Mouse (Mus musculus) kidney, embryonic 15.5 days (tissue): ENCODE results near the gene Erh. TPM values are rescaled to one million over a fixed set of nuclear protein-coding genes. Genes with fewer than 3 reads are reported as not detected.

ENCODE experiments used
- ATAC-seq: fragments of 200-750 bp; cut with Nextera tagmentation; replicated peaks from 2 replicates; pipeline ENCODE4 v1.8.0; 2017; ENCODE audit warnings: moderate TSS enrichment; ENCODE audit not compliant: low FRiP score
- H3K27ac ChIP-seq: fragments of 300-500 bp; sonication (generic); 2 replicates; pipeline ENCODE4 v1.5.1; 2015; ENCODE audit warnings: mild to moderate bottlenecking, inconsistent platforms
- H3K27me3 ChIP-seq: fragments of 300-500 bp; sonication (generic); 2 replicates; pipeline ENCODE4 v1.6.1; 2015; ENCODE audit warnings: inconsistent platforms
- H3K36me3 ChIP-seq: fragments of 300-500 bp; sonication (generic); 2 replicates; pipeline ENCODE4 v1.6.1; 2015; ENCODE audit warnings: inconsistent platforms
- H3K4me1 ChIP-seq: fragments of 300-500 bp; sonication (generic); 2 replicates; pipeline ENCODE4 v1.6.1; 2015; ENCODE audit warnings: inconsistent platforms
- H3K4me2 ChIP-seq: fragments of 300-500 bp; sonication (generic); 2 replicates; pipeline ENCODE4 v1.6.1; 2015; ENCODE audit warnings: moderate library complexity, mild to moderate bottlenecking, inconsistent platforms
- H3K4me3 ChIP-seq: fragments of 300-500 bp; sonication (generic); replicated peaks from 2 replicates; pipeline ENCODE4 v1.5.1; 2015; ENCODE audit warnings: mild to moderate bottlenecking, inconsistent platforms
- H3K9ac ChIP-seq: fragments of 300-500 bp; sonication (generic); 2 replicates; pipeline ENCODE4 v1.6.1; 2015; ENCODE audit warnings: mild to moderate bottlenecking, inconsistent platforms
- H3K9me3 ChIP-seq: fragments of 300-500 bp; sonication (generic); replicated peaks from 2 replicates; pipeline ENCODE4 v1.6.1; 2016; ENCODE audit warnings: inconsistent platforms
- WGBS: fragments of 180-500 bp; shearing (Covaris S2); methylation state at CpG from one replicate; pipeline ENCODE4 v1.1.7; 2015; ENCODE audit warnings: mixed read lengths; 5-methylcytosine and 5-hydroxymethylcytosine counted together
- polyA plus RNA-seq: library from polyadenylated mRNA; unstranded; fragments of >200 nt; fragmentation: Nextera tagmentation; extraction: Ambion mirVana; gene quantifications from 2 replicates; pipeline ENCODE4 v1.2.1, GENCODE M21; 2015

Erh gene
- 312 and 331 TPM in 2 replicates for polyA plus RNA-seq

DNA sequence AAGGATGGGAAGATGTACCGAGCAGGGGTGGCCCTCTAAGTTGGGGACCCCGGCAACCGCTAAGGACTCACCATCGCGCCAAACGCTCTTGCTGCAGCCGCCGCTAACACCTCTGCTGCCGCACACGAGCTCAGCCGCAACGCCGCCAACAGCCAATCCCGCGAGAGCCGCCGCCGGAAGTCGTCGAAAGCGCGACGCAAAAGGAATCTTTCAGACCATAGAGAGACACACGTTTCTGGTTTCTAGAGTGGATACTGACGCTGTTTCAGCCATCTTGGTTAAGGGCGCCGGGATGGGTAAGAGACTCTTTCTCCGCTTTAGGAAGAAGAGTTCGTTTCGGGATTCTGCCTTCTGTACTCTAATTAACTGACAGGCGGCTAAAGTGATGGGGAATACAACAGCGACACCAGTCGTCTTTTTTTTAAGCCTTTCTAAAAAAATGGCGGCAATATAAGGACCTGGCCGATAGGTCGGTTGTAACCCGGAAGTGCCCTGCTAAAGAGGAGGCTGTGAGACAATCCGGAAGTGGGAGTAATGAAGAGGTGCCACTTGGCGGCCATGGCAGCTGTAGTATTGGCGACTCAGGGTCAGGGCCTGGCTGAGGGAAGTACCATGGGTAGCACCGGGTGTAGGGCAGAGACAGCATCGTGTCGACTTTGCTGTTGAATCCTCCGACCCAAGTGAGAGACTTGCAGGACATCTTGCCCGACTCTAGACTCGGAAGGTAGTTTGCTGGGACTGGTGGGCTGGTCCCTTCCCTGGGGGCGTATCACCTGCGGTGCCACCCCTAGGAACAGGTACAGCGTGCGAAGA, at the start of gene Erh, which contains the start of gene Slc39a9:
Erh (minus strand) TSS at position 649 of the 813 bp plus-strand sequence.
Slc39a9 (plus strand) TSS at position 191 of the 813 bp plus-strand sequence.
- under 1% methylated on average over 50 of the region's 50 CpGs for WGBS
- Histone ChIP-seq H3K9me3 (no peaks in the 10 kb centered on the region), H3K4me1 (peaks cover 29% of the 10 kb centered on the region), H3K36me3 (peaks cover 45% of the 10 kb centered on the region), H3K4me2 (peak within 1 kb of the TSS; percentile 81), H3K27me3 (no peaks in the 10 kb centered on the region), H3K27ac (peak within 1 kb of the TSS; percentile 93), H3K9ac (peak within 1 kb of the TSS; percentile 94), H3K4me3 (peak within 1 kb of the TSS; percentile 79)
- ATAC-seq = peak; percentile 97

DNA sequence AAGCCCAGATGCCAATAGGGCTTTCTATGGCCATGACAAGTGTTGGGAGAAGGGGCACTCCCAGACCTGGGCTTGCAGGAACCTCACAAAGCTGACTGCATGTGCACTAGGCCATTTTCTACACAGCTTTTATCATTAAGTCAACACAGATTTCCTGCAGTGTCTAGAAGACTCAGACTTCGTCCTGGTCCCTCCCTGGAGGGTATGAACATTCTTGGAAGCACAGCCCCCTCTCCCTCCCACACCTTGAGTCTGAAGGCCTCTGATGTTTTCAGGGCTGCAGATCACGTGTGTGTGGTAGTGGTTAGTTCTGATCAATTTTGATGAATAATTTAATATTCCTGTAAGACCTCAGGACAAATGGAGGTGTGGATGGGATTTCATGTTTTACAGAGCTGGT, 49.6 kb upstream of the Erh start:
- Histone ChIP-seq H3K9ac (no peak overlapping the region), H3K27me3 (peaks cover 51% of the 10 kb centered on the region), H3K4me1 (peaks cover 24% of the 10 kb centered on the region), H3K36me3 (no peaks in the 10 kb centered on the region), H3K4me3 (no peak overlapping the region), H3K27ac (no peak overlapping the region), H3K9me3 (no peaks in the 10 kb centered on the region), H3K4me2 (no peak overlapping the region)
- ATAC-seq = no peak
- 44% methylated on average over 2 of the region's 2 CpGs for WGBS

DNA sequence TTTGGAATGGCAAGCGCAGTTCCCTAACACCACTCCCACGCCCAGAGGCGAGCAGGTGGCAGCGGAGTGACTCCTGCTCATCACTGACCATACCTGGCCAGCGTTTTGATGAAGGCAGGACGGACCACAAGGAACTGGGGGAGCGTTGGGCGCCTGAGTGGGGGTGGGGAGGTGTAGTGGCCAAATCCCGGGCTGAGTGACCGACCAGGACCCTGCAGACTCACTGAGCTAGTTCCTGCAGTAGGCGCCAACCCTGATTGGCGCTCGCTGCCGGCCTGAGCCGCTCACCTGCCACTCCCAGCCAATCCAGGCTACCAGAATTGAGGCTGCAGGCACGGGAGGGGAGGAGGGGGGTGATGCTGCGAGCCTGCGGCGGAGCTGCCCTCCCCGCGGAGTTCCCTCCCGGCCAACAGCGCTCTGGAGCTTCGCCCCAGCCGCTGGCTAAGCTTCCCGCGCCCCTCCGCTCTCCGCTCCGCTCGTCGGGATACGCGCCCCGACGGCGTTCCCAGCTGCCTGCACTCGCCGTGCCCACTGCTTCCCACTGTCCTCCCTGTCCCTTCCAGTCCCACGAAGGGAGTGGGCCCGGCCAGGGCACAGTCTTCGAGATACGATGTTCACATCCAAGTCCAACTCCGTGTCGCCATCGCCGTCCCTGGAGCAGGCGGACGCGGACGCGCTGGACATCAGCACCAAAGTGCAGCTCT, 48.3 kb upstream of the Erh start, which contains the start of gene Plekhd1:
Plekhd1 (plus strand) TSS at position 323 of the 704 bp plus-strand sequence.
- peak; percentile 82 for ATAC-seq

DNA sequence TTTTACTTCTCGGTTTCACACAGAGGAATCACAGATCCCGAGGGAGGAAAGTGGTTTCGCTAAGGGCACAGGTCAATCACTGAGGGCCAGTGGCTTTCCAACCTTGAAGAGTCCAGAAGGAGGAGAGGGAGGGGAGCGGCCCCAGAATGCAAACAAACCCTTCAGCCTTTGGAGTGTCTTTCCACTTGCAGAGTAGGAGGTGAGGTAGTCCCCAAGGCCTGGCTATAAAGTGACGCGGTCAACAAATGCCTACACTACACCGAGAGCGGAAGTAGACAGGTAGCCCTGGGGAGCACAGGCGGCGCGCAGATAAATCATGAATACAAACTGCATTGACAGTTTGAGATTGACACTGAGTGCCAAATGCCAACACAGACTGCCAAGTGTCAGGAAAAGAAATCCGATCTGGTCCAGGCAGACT, 47.5 kb upstream of the Erh start:
- Histone ChIP-seq H3K27me3 (peaks cover 51% of the 10 kb centered on the region), H3K27ac (no peak overlapping the region), H3K4me3 (peak overlapping the region; percentile 40), H3K36me3 (no peaks in the 10 kb centered on the region), H3K9me3 (no peaks in the 10 kb centered on the region), H3K4me2 (peak overlapping the region; percentile 75), H3K9ac (no peak overlapping the region), H3K4me1 (peaks cover 24% of the 10 kb centered on the region)
- WGBS = 5% methylated on average over 12 of the region's 12 CpGs
- ATAC-seq = 0 out of 2 replicates have a peak, but pooled peaks have one; percentile 38

More for the DNA sequence above, 48.3 kb upstream of the Erh start, which contains the start of gene Plekhd1:
- H3K9ac ChIP-seq = peak within 1 kb of the TSS; percentile 5; the same call in 1 of the 2 replicates
- H3K4me3 ChIP-seq = peak within 1 kb of the TSS; percentile 40
- no peaks in the 10 kb centered on the region for H3K36me3 ChIP-seq
- H3K4me1 ChIP-seq = peaks cover 24% of the 10 kb centered on the region
- H3K27me3 ChIP-seq = peaks cover 51% of the 10 kb centered on the region
- peak within 1 kb of the TSS; percentile 75 for H3K4me2 ChIP-seq
- H3K27ac ChIP-seq = no peak within 1 kb of the TSS
- H3K9me3 ChIP-seq = no peaks in the 10 kb centered on the region
- under 1% methylated on average over 47 of the region's 52 CpGs for WGBS

DNA sequence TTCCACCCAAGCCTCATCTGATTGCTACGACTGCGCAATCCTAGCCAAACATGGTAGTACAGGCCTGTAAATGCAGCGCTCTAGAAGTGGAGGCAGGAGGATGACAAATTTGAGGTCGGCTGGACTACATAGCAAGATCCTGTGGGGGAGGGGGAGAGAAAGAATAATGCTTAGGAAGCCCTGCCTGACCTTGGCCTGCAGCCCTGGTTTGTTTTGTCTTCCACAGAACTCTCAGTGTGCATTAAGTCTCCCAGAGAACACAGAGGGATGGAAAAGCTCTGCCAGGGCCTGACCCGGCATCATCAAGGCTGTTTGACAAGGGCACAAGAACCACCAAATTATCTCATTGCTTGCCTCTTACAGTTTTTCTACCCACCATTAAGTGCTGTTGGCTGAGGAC, 45.6 kb upstream of the Erh start:
- Histone ChIP-seq H3K9ac (no peak overlapping the region), H3K27me3 (peaks cover 44% of the 10 kb centered on the region), H3K4me3 (no peak overlapping the region), H3K9me3 (no peaks in the 10 kb centered on the region), H3K4me2 (no peak overlapping the region), H3K27ac (no peak overlapping the region), H3K36me3 (no peaks in the 10 kb centered on the region), H3K4me1 (peaks cover 24% of the 10 kb centered on the region)
- ATAC-seq = no peak
- WGBS = 44% methylated on average over 5 of the region's 5 CpGs

DNA sequence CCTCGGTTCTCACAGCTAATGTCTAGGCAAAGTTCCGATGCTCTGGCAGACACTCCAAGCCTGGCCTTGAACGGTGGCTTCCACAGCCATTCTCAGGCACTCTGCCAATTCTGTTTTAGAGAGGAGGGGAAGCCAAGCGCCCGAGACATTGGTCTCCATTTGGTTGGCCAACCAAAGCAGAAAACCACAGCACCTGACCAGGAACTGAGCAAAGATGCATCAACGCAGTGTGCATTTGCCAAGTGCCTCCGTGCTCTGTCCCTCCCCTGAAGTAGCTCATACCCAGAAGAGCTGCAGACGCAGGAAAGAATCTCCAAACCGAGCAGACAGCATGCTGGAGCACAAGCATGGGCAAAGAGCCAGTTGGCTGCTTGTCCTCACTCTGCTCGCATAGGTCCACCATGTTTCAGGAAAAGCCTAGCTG, 43.7 kb upstream of the Erh start:
- no peaks in the 10 kb centered on the region for H3K9me3 ChIP-seq
- H3K4me1 ChIP-seq = peaks cover 18% of the 10 kb centered on the region
- 73% methylated on average over 10 of the region's 10 CpGs for WGBS
- no peaks in the 10 kb centered on the region for H3K36me3 ChIP-seq
- no peak overlapping the region for H3K27ac ChIP-seq
- no peak overlapping the region for H3K4me2 ChIP-seq
- H3K27me3 ChIP-seq = peaks cover 26% of the 10 kb centered on the region
- no peak overlapping the region for H3K9ac ChIP-seq
- no peak for ATAC-seq
- H3K4me3 ChIP-seq = no peak overlapping the region

DNA sequence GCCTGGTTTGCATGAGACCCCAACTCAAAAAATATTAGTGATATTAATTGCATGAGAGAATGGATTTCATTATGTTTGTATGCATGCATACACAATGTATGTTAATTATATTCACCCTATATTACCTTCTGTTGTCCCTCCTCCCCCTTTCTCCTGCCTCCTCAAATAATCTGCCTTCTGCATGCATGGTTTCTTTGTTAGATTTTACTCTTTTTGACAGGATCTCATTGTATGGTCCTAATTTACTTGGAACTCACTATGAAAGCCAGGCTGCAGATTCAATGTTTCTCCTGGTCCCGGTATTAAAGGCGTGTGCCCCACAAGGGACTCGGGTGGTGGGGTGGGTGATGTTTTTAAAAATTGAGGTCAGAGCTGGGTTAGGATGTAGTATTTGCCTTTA, 40.2 kb upstream of the Erh start:
- H3K4me1 ChIP-seq = no peaks in the 10 kb centered on the region
- H3K27ac ChIP-seq = no peak overlapping the region
- peaks cover 13% of the 10 kb centered on the region; the same call in 1 of the 2 replicates for H3K36me3 ChIP-seq
- H3K4me2 ChIP-seq = no peak overlapping the region
- H3K27me3 ChIP-seq = no peaks in the 10 kb centered on the region
- 96% methylated on average over 3 of the region's 3 CpGs for WGBS
- ATAC-seq = no peak
- no peak overlapping the region for H3K4me3 ChIP-seq
- no peak overlapping the region for H3K9ac ChIP-seq
- no peaks in the 10 kb centered on the region for H3K9me3 ChIP-seq

DNA sequence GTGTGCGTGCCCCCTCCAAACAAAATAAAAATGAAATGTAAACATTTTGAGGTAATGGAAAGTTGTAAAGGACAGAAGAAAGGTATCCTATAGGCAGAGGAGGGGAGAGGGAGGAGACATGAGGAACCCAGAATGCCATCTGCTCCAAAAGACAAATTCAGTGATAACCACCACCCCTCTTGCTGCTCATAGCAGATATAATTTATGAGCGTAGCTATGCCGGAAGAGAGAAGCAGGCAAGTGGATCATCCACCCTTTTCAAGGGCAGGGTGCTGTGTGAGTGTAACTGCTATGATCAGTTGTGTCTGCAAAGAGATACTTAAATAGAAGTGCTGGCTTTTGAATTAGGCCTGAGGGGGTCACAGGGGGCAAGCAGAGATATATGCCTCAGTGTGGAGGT, 39.4 kb upstream of the Erh start:
- H3K36me3 ChIP-seq = peaks cover 16% of the 10 kb centered on the region; the same call in 1 of the 2 replicates
- no peak for ATAC-seq

DNA sequence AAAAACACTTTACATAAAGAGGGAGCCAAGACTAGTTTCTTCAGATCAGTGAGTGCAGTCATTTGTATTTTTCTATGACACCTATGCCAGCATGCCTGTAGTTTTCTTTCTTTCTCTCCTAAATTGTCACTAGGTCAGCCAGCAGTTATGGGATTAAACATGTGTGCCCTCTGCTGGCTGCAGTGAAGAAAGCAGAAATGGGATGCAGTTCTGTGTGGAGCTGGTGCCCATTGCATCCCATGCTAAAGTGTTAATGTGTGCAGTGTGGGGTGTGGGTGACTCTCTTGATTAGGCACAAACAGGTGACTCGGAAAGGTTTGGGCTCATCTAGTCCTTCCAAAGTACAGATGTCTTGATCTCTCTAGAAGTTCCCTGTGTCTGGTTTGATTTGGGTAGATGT, 37.2 kb upstream of the Erh start:
- no peaks in the 10 kb centered on the region for H3K27me3 ChIP-seq
- WGBS = 89% methylated on average over 1 of the region's 1 CpGs
- peaks cover 32% of the 10 kb centered on the region for H3K36me3 ChIP-seq
- ATAC-seq = no peak
- no peaks in the 10 kb centered on the region for H3K4me1 ChIP-seq
- H3K9me3 ChIP-seq = no peaks in the 10 kb centered on the region
- no peak overlapping the region for H3K4me3 ChIP-seq
- no peak overlapping the region for H3K27ac ChIP-seq
- no peak overlapping the region for H3K9ac ChIP-seq
- no peak overlapping the region for H3K4me2 ChIP-seq

More for the DNA sequence above, 39.4 kb upstream of the Erh start:
- 77% methylated on average over 3 of the region's 3 CpGs for WGBS
- Histone ChIP-seq H3K4me3 (no peak overlapping the region), H3K4me1 (no peaks in the 10 kb centered on the region), H3K9me3 (no peaks in the 10 kb centered on the region), H3K4me2 (no peak overlapping the region), H3K27me3 (no peaks in the 10 kb centered on the region), H3K9ac (no peak overlapping the region), H3K27ac (no peak overlapping the region)

DNA sequence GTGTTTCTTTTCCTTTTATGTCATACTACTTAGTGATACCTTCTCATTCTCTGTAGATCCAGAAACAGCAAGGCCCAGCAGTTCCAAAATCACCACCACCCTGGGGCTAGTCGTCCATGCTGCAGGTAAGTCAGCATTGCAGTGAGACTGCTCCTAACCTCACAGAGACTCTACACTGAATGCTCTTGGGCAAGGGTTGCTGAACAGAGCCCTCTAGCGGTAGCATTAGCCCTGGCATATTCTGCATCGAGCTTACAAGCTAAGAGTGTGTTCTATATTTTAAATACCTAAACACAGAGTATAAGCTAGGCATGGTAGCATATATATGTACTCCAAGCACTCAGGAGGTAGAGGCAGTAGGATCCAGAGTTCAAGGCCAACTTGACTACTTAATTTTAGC, 29.0 kb upstream of the Erh start:
- Histone ChIP-seq H3K9ac (no peak overlapping the region), H3K27me3 (no peaks in the 10 kb centered on the region), H3K4me1 (no peaks in the 10 kb centered on the region), H3K9me3 (no peaks in the 10 kb centered on the region), H3K36me3 (peaks cover 56% of the 10 kb centered on the region), H3K4me2 (no peak overlapping the region), H3K4me3 (no peak overlapping the region), H3K27ac (no peak overlapping the region)
- ATAC-seq = no peak
- 20% methylated on average over 3 of the region's 3 CpGs for WGBS

DNA sequence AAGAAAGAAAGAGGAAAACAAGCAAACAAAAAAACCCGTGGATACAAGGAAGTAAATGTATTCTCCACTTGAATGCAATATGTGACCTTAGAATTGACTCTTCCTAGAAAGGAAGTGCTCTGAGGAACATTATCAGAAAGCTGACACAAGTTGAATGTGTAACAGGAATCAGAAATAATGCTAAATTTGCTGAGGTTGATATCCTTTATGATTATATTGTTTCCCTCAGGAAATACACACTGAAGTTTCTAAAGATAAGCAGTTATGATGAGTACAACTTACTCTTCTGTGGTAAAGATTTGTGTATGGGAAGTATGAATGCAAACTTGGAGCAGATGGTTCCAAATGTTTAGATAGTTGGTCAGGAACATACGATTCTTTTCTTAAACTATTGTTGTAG, 24.2 kb upstream of the Erh start:
- no peaks in the 10 kb centered on the region for H3K27me3 ChIP-seq
- H3K9ac ChIP-seq = no peak overlapping the region
- ATAC-seq = no peak
- no peaks in the 10 kb centered on the region for H3K9me3 ChIP-seq
- H3K4me2 ChIP-seq = no peak overlapping the region
- 78% methylated on average over 2 of the region's 2 CpGs for WGBS
- H3K4me1 ChIP-seq = no peaks in the 10 kb centered on the region
- no peak overlapping the region for H3K4me3 ChIP-seq
- no peak overlapping the region for H3K27ac ChIP-seq
- H3K36me3 ChIP-seq = peaks cover 40% of the 10 kb centered on the region

DNA sequence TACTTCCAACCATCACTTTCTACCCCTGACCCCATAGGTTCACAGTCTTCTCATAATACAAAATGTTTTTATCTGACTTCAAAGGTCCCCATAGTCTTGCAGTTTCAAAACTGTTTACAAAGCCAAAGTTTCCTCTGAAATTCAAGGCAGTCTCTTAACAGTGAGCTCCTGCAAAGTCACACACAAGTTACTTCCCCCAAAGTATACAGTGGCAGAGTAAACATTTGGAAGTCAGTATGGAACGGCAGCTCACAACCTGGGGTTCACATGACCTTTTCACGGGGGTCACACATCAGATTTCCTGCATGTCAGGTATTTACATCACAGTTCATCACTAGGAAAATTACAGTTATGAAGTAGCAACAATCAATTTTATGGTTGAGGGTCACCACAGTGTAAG, 19.8 kb upstream of the Erh start:
- Histone ChIP-seq H3K4me1 (no peaks in the 10 kb centered on the region), H3K9ac (no peak overlapping the region), H3K36me3 (peaks cover 42% of the 10 kb centered on the region), H3K27ac (no peak overlapping the region), H3K9me3 (no peaks in the 10 kb centered on the region), H3K27me3 (no peaks in the 10 kb centered on the region), H3K4me2 (no peak overlapping the region), H3K4me3 (no peak overlapping the region)
- ATAC-seq = no peak
- WGBS = 57% methylated on average over 2 of the region's 2 CpGs
